Mouse (Mus musculus) liver, embryonic 14 days (tissue): ENCODE data around the gene Ccdc69. TPM values are rescaled to one million over a fixed set of nuclear protein-coding genes. Genes with fewer than 3 reads are reported as not detected.

Source experiments
- polyA plus RNA-seq: library from polyadenylated mRNA; depleted of rRNA; stranded (reverse); fragments of >200 nt; gene quantifications from 2 replicates; pipeline ENCODE4 v1.2.3, GENCODE M21; 2012; rRNA removed

Gene Ccdc69
- 0.81 and 1.1 TPM in 2 replicates for polyA plus RNA-seq

DNA sequence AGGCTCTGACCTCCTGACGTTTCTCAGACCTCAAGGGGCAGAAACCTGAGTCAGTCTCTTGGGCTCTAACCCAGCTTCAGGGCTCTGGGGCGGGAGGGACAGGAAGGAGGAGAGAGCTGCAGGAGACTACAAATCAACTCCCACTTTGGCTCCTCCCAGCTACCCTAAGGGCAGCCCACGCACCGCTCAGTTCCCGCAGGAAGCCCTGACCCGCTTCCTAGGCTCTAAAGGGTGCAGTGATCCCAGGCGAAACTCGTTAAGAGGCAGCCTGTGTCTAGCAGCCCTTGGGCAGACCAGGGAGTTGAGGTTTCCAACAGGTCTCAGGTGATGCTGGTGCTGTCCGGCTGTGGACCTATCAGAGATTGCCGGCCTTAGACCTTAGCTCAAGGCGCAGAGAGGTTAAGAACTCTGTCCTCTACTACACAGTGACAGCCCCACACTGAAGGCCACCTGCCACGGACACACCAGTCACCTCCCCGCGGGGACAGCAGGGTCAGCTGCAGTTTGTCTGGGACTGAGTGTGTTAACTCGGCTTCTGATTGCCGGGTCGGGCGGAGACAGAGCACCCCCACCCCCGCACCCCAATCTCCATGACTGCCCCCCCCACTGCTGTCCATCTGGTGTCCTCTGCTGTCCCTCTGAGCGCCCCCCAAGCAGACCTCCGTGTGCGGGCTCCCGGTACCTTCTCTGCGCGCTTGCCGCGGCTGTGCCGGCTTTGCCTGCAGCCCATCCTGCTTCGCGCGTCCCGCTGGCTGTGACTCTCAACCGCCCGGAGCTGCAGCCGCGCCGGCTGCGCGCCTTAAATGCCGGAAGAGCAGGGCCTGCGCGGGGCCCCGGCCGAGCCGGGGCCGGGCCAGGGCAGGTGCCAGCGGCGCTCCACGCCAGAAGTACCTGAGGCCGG lies at the start of gene Ccdc69:
Gene Ccdc69, minus strand, starts transcription at position 801 of the 901 bp plus-strand sequence.

DNA sequence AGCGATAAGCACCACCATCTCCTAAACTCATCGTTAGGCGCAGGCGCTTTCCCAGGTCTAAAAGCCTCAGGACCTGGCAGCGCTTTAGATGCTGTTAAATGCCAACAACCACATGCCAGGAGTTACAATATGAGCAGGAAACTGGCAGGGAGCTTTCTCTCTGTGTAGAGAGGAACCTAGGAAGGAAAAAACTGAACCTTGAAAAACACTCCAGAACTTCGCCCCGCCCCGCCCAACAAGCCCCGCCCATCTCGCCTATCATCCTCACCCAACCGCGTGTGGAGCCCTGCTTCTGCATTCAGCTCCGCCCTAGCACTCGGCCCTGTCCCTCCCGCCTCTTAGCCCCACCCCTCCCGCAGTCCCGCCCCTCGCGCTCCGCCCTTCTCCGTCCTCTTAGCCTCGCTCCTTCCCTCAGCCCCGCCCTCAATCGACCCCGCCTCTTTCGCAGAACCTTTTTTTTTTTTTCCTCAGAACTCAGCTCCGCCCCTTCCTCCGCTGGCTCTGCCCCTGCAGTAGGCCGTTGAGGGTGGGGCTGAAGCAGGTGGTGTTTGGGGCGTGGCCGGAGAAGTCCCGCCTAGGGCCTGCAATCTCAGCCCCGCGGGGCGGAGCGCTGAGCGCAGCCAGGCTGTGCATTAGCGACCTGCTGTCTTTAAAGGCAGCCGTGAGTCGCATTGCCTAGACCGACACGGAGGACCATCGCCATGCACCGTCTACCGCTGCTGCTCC lies 19.7 kb upstream of the Ccdc69 start, which contains the start of gene Gm2a:
Gene Gm2a, plus strand, starts transcription at position 653 of the 726 bp plus-strand sequence.

GRCm38 (mm10) chr11:55033040-55033660 lies 44.8 kb downstream of the Ccdc69 start, which contains the start of gene Anxa6:
TSS of gene Anxa6 (minus strand) at chr11:55033445.

Other genes starting within 250 kb of the Ccdc69 start
- 2.1 and 2.2 TPM in 2 replicates for gene Lyrm7, start 217.2 kb downstream of the Ccdc69 start, polyA plus RNA-seq
- gene Hint1, start 211.7 kb downstream of the Ccdc69 start, polyA plus RNA-seq = 311 and 346 TPM in 2 replicates
- gene Gpx3, start 175.7 kb downstream of the Ccdc69 start, polyA plus RNA-seq = 7.6 and 10.4 TPM in 2 replicates
- gene Tnip1, start 115.2 kb downstream of the Ccdc69 start, polyA plus RNA-seq = 4.5 and 5.4 TPM in 2 replicates
- gene Anxa6, start 44.7 kb downstream of the Ccdc69 start, polyA plus RNA-seq = 24.1 and 25.6 TPM in 2 replicates
- 4.3 and 5.5 TPM in 2 replicates for gene Gm2a, start 20.0 kb upstream of the Ccdc69 start, polyA plus RNA-seq
- gene Slc36a3, start 73.6 kb upstream of the Ccdc69 start, polyA plus RNA-seq = not detected in 2 replicates
- 12.2 and 14.8 TPM in 2 replicates for gene Slc36a2, start 106.9 kb upstream of the Ccdc69 start, polyA plus RNA-seq
- 5.8 and 8.1 TPM in 2 replicates for gene Slc36a1, start 126.2 kb upstream of the Ccdc69 start, polyA plus RNA-seq